Comparison of ENCODE assay signal across 8 mouse cellular contexts in the genomic region with DNA sequence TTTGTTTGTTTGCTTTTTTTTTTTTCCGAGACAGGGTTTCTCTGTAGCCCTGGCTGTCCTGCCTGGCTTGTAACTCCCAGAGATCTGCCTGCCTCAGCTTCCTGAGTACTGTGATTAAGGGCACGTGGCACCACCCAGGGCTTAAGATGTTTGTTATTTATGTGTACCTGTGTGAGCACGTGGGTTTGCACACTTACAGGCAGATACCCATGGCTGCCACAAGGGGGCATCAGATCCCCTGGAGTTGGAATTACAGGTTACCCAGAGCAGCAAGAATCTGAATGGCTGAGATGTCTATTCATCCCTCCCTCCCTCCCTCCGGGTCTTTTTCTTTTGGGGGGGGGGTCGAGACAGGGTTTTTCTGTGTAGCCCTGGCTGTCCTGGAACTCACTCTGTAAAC. TPM values are rescaled to one million over a fixed set of nuclear protein-coding genes. Genes with fewer than 3 reads are reported as not detected.
A peak's percentile ranks its signal among the peaks of the same experiment; 100 is the strongest.
DNase-seq lines count a peak whose midpoint lies in the region; ATAC-seq lines count a peak whose summit lies in the region.

No protein-coding gene starts in this region.

- no peak for ATAC-seq in hindbrain, embryonic 11.5 days (ENCODE audit: low FRiP score)
- no peak for ATAC-seq in hindbrain, embryonic 13.5 days (ENCODE audit: low FRiP score)

- DNase-seq in hindbrain, embryonic 11.5 days (ENCODE audit: low spot score): peak; percentile 49
- DNase-seq in CD4-positive helper T cell, adult 2 months (ENCODE audit: low read depth, low spot score): peak; percentile 56
- DNase-seq in adipocyte (ENCODE audit: low spot score): peak; percentile 42
- DNase-seq in embryo, embryonic 9.5 days (ENCODE audit: extremely low spot score): peak; percentile 4
- DNase-seq in left cerebral cortex, postnatal 14 days (ENCODE audit: low spot score in 2 of 2): peak; percentile 10 to 14
- DNase-seq in retina, embryonic 14.5 days (ENCODE audit: low spot score): peak; percentile 46
- DNase-seq in urinary bladder, postnatal 4 days (ENCODE audit: low spot score in 2 of 2): no peak

- no peak overlapping the region for H3K9ac ChIP-seq in hindbrain, embryonic 11.5 days (ENCODE audit: low read depth, low read length)
- H3K9ac ChIP-seq in hindbrain, embryonic 13.5 days: no peak overlapping the region

- H3K4me2 ChIP-seq in hindbrain, embryonic 11.5 days (replicated peaks; ENCODE audit: low read depth, low read length): no peak overlapping the region
- no peak overlapping the region for H3K4me2 ChIP-seq in hindbrain, embryonic 13.5 days

- no peak overlapping the region for H3K4me3 ChIP-seq in hindbrain, embryonic 11.5 days (ENCODE audit: low read depth, low read length)
- no peak overlapping the region for H3K4me3 ChIP-seq in hindbrain, embryonic 13.5 days

- no peaks in the 10 kb centered on the region; the same call in 1 of the 2 replicates for H3K27me3 ChIP-seq in hindbrain, embryonic 11.5 days (ENCODE audit: control insufficient read depth, insufficient read depth, low read length)
- no peaks in the 10 kb centered on the region; the same call in 1 of the 2 replicates for H3K27me3 ChIP-seq in hindbrain, embryonic 13.5 days

- H3K4me1 ChIP-seq in hindbrain, embryonic 11.5 days (replicated peaks; ENCODE audit: control insufficient read depth, insufficient read depth, low read length): no peaks in the 10 kb centered on the region
- no peaks in the 10 kb centered on the region for H3K4me1 ChIP-seq in hindbrain, embryonic 13.5 days (replicated peaks)

- H3K9me3 ChIP-seq in hindbrain, embryonic 11.5 days (ENCODE audit: control insufficient read depth, low read length): no peaks in the 10 kb centered on the region
- no peaks in the 10 kb centered on the region for H3K9me3 ChIP-seq in hindbrain, embryonic 13.5 days

- H3K36me3 ChIP-seq in hindbrain, embryonic 11.5 days (ENCODE audit: control insufficient read depth, insufficient read depth, low read length): no peaks in the 10 kb centered on the region
- H3K36me3 ChIP-seq in hindbrain, embryonic 13.5 days: peaks cover 5% of the 10 kb centered on the region; the same call in 1 of the 2 replicates

- intact Hi-C loops in left cerebral cortex, postnatal 14 days (cut with DNase I): loop anchor here (5.0 kb wide), 1 partner anchor 537 kb away; no protein-coding TSS in a partner anchor

- 58% methylated on average over 5 of the region's 5 CpGs for WGBS in hindbrain, embryonic 11.5 days
- 60% methylated on average over 4 of the region's 5 CpGs for WGBS in hindbrain, embryonic 13.5 days

- no peak overlapping the region for H3K27ac ChIP-seq in hindbrain, embryonic 11.5 days (ENCODE audit: low read depth, low read length)
- H3K27ac ChIP-seq in hindbrain, embryonic 13.5 days: no peak overlapping the region

RNA-seq across cellular contexts. Expression of gene Prps1, which starts 22.8 kb away (rescaled TPM):
- 81.9 and 88.2 TPM in 2 replicates for polyA plus RNA-seq in hindbrain, embryonic 11.5 days (2014; fragmentation: Nextera tagmentation; extraction: Ambion mirVana)
- polyA plus RNA-seq in hindbrain, embryonic 13.5 days (2015; fragmentation: Nextera tagmentation; extraction: Ambion mirVana): 65.6 and 67.5 TPM in 2 replicates
- 10 to 100 TPM; 68.8 to 77.2 TPM for total RNA-seq in left cerebral cortex, postnatal 14 days (2021)

Comparison
In these comparisons a context has a peak if more than half of its experiments do, and no peak if none do; other contexts are left out.
1. DNase-seq: peak in hindbrain, embryonic 11.5 days (single experiment), CD4-positive helper T cell, adult 2 months (single experiment), adipocyte (single experiment), embryo, embryonic 9.5 days (single experiment), left cerebral cortex, postnatal 14 days (2 of 2) and retina, embryonic 14.5 days (single experiment); none in urinary bladder, postnatal 4 days (0 of 2).